Mouse (Mus musculus) hindbrain, embryonic 10.5 days (tissue): ENCODE data around the gene Pik3cd. TPM values are rescaled to one million over a fixed set of nuclear protein-coding genes. Genes with fewer than 3 reads are reported as not detected.
"Not testable (repeated sequence)": the region's sequence is repeated elsewhere in the genome, so short reads cannot be mapped to it uniquely, and the experiment has no call there.

Source experiments
- DNase-seq: peaks from one replicate; pipeline ENCODE4 v3.0.0-alpha.2; 2017; ENCODE audit warnings: low spot score
- H3K27ac ChIP-seq: fragments of 300-500 bp; sonication (generic); 2 replicates; pipeline ENCODE4 v1.5.1; 2016; ENCODE audit warnings: mild to moderate bottlenecking, moderate library complexity
- H3K27me3 ChIP-seq: fragments of 300-500 bp; sonication (generic); 2 replicates; pipeline ENCODE4 v1.6.1; 2016; ENCODE audit warnings: mild to moderate bottlenecking; ENCODE audit not compliant: poor library complexity, insufficient read depth, severe bottlenecking
- H3K36me3 ChIP-seq: fragments of 300-500 bp; sonication (generic); 2 replicates; pipeline ENCODE4 v1.6.1; 2016; ENCODE audit warnings: mild to moderate bottlenecking, moderate library complexity
- H3K4me1 ChIP-seq: fragments of 300-500 bp; sonication (generic); replicated peaks from 2 replicates; pipeline ENCODE4 v1.6.1; 2016; ENCODE audit warnings: mild to moderate bottlenecking
- H3K4me3 ChIP-seq: fragments of 300-500 bp; sonication (generic); 2 replicates; pipeline ENCODE4 v1.5.1; 2016; ENCODE audit warnings: mild to moderate bottlenecking, moderate library complexity
- H3K9me3 ChIP-seq: fragments of 300-500 bp; sonication (generic); 2 replicates; pipeline ENCODE4 v1.6.1; 2016; ENCODE audit warnings: mild to moderate bottlenecking, moderate library complexity
- WGBS: fragments of 180-500 bp; shearing (Covaris S2); methylation state at CpG from one replicate; pipeline ENCODE4 v1.1.7; 2016; 5-methylcytosine and 5-hydroxymethylcytosine counted together
- polyA plus RNA-seq: library from polyadenylated mRNA; unstranded; fragments of >200 nt; fragmentation: Nextera tagmentation; extraction: Ambion mirVana; gene quantifications from 2 replicates; pipeline ENCODE4 v1.2.1, GENCODE M21; 2016

The Pik3cd gene
- 10.4 and 17.2 TPM in 2 replicates for polyA plus RNA-seq

GRCm38 (mm10) chr4:149702210-149702979 is at the start of gene Pik3cd:
TSS of gene Pik3cd (minus strand) at chr4:149702571.
- H3K9me3 ChIP-seq = no peaks in the 10 kb centered on the region
- no peak for DNase-seq
- 68% methylated on average over 19 of the region's 19 CpGs for WGBS

GRCm38 (mm10) chr4:149750671-149751070 is 48.3 kb upstream of the Pik3cd start:
- no peaks in the 10 kb centered on the region for H3K27me3 ChIP-seq
- peaks cover 37% of the 10 kb centered on the region for H3K4me1 ChIP-seq
- H3K4me3 ChIP-seq = no peak overlapping the region
- H3K36me3 ChIP-seq = peaks cover 29% of the 10 kb centered on the region
- 43% methylated on average over 5 of the region's 5 CpGs for WGBS
- peak overlapping the region; percentile 35; the same call in 1 of the 2 replicates for H3K27ac ChIP-seq
- no peak for DNase-seq
- H3K9me3 ChIP-seq = no peaks in the 10 kb centered on the region

More at GRCm38 (mm10) chr4:149702210-149702979, at the start of gene Pik3cd:
- no peaks in the 10 kb centered on the region for H3K36me3 ChIP-seq
- peaks cover 29% of the 10 kb centered on the region for H3K4me1 ChIP-seq
- no peak within 1 kb of the TSS for H3K4me3 ChIP-seq
- peaks cover 41% of the 10 kb centered on the region for H3K27me3 ChIP-seq
- H3K27ac ChIP-seq = no peak within 1 kb of the TSS

- H3K9me3 ChIP-seq, H3K4me3 ChIP-seq, DNase-seq, H3K27ac ChIP-seq, H3K27me3 ChIP-seq: not testable (repeated sequence)
- peaks cover 35% of the 10 kb centered on the region for H3K36me3 ChIP-seq
- WGBS = 96% methylated on average over 3 of the region's 3 CpGs
- H3K4me1 ChIP-seq = peaks cover 37% of the 10 kb centered on the region
Observed at GRCm38 (mm10) chr4:149749663-149750015, 47.3 kb upstream of the Pik3cd start.

GRCm38 (mm10) chr4:149749003-149749662 is 46.8 kb upstream of the Pik3cd start:
- Histone ChIP-seq H3K27me3 (no peaks in the 10 kb centered on the region), H3K4me1 (peaks cover 37% of the 10 kb centered on the region), H3K36me3 (peaks cover 35% of the 10 kb centered on the region), H3K27ac (no peak overlapping the region), H3K4me3 (no peak overlapping the region), H3K9me3 (no peaks in the 10 kb centered on the region)
- 84% methylated on average over 18 of the region's 18 CpGs for WGBS
- DNase-seq = no peak

GRCm38 (mm10) chr4:149744119-149744518 is 41.7 kb upstream of the Pik3cd start:
- WGBS = 82% methylated on average over 7 of the region's 7 CpGs
- no peak for DNase-seq
- Histone ChIP-seq H3K36me3 (peaks cover 54% of the 10 kb centered on the region), H3K27me3 (no peaks in the 10 kb centered on the region), H3K27ac (no peak overlapping the region), H3K9me3 (no peaks in the 10 kb centered on the region), H3K4me3 (no peak overlapping the region), H3K4me1 (peaks cover 9% of the 10 kb centered on the region)

GRCm38 (mm10) chr4:149742011-149742530 is 39.7 kb upstream of the Pik3cd start:
- DNase-seq = no peak
- H3K4me1 ChIP-seq = peaks cover 16% of the 10 kb centered on the region
- no peaks in the 10 kb centered on the region; the same call in 1 of the 2 replicates for H3K27me3 ChIP-seq
- peaks cover 47% of the 10 kb centered on the region for H3K36me3 ChIP-seq
- H3K27ac ChIP-seq = no peak overlapping the region
- 94% methylated on average over 14 of the region's 14 CpGs for WGBS
- no peaks in the 10 kb centered on the region for H3K9me3 ChIP-seq
- H3K4me3 ChIP-seq = no peak overlapping the region

GRCm38 (mm10) chr4:149740301-149740700 is 37.9 kb upstream of the Pik3cd start:
- Histone ChIP-seq H3K36me3 (peaks cover 43% of the 10 kb centered on the region), H3K27me3 (no peaks in the 10 kb centered on the region; the same call in 1 of the 2 replicates), H3K27ac (no peak overlapping the region), H3K4me1 (peaks cover 34% of the 10 kb centered on the region), H3K4me3 (no peak overlapping the region), H3K9me3 (no peaks in the 10 kb centered on the region)
- WGBS = 92% methylated on average over 7 of the region's 7 CpGs
- DNase-seq = no peak

- WGBS = 82% methylated on average over 5 of the region's 5 CpGs
- Histone ChIP-seq H3K4me1 (peaks cover 42% of the 10 kb centered on the region), H3K4me3 (no peak overlapping the region)
Observed at GRCm38 (mm10) chr4:149739478-149739877, 37.1 kb upstream of the Pik3cd start.

GRCm38 (mm10) chr4:149737383-149738324 is 35.3 kb upstream of the Pik3cd start, which contains the start of gene Tmem201:
TSS of gene Tmem201 (minus strand) at chr4:149738044.
- Histone ChIP-seq H3K4me1 (peaks cover 60% of the 10 kb centered on the region), H3K36me3 (peaks cover 28% of the 10 kb centered on the region)
- under 1% methylated on average over 97 of the region's 97 CpGs for WGBS

More at GRCm38 (mm10) chr4:149739478-149739877, 37.1 kb upstream of the Pik3cd start:
- Histone ChIP-seq H3K9me3 (no peaks in the 10 kb centered on the region), H3K27me3 (no peaks in the 10 kb centered on the region; the same call in 1 of the 2 replicates), H3K27ac (no peak overlapping the region), H3K36me3 (peaks cover 43% of the 10 kb centered on the region)
- DNase-seq = no peak

GRCm38 (mm10) chr4:149736581-149736980 is 34.2 kb upstream of the Pik3cd start:
- no peak for DNase-seq
- H3K4me3 ChIP-seq = peak overlapping the region; percentile 92
- peaks cover 69% of the 10 kb centered on the region for H3K4me1 ChIP-seq
- peak overlapping the region; percentile 98 for H3K27ac ChIP-seq
- no peaks in the 10 kb centered on the region for H3K9me3 ChIP-seq
- H3K36me3 ChIP-seq = peaks cover 25% of the 10 kb centered on the region
- H3K27me3 ChIP-seq = no peaks in the 10 kb centered on the region; the same call in 1 of the 2 replicates
- 51% methylated on average over 4 of the region's 4 CpGs for WGBS

More at GRCm38 (mm10) chr4:149737383-149738324, 35.3 kb upstream of the Pik3cd start, which contains the start of gene Tmem201:
- Histone ChIP-seq H3K9me3 (no peaks in the 10 kb centered on the region), H3K27me3 (no peaks in the 10 kb centered on the region; the same call in 1 of the 2 replicates), H3K4me3 (peak within 1 kb of the TSS; percentile 92), H3K27ac (peak within 1 kb of the TSS; percentile 98)
- peak; percentile 94 for DNase-seq

- Histone ChIP-seq H3K27me3 (no peaks in the 10 kb centered on the region; the same call in 1 of the 2 replicates), H3K4me1 (peaks cover 76% of the 10 kb centered on the region), H3K36me3 (peaks cover 28% of the 10 kb centered on the region), H3K9me3 (no peaks in the 10 kb centered on the region), H3K4me3 (peak overlapping the region; percentile 92; the same call in 1 of the 2 replicates), H3K27ac (no peak overlapping the region)
- DNase-seq = no peak
- WGBS = 93% methylated on average over 5 of the region's 5 CpGs
Observed at GRCm38 (mm10) chr4:149735624-149736250, 33.4 kb upstream of the Pik3cd start.
